Mouse (Mus musculus) kidney, adult 2 months (tissue): Measurements from ENCODE around the gene Depdc7.

Source experiments
- CTCF ChIP-seq: fragments of 200-500 bp; conservative IDR thresholded peaks from 2 replicates; pipeline ENCODE4 v1.5.1; 2011; ENCODE audit warnings: low read depth, mild to moderate bottlenecking, control low read depth, low read length, moderate library complexity, mixed read lengths; ENCODE audit not compliant: insufficient read depth, insufficient read length
- POLR2A ChIP-seq: fragments of 200-500 bp; IDR thresholded peaks from one replicate; pipeline ENCODE4 v1.6.1; 2011; ENCODE audit warnings: low read depth, low read length, control low read depth

- TF ChIP-seq CTCF: no peak
- TF ChIP-seq POLR2A: no peak
These were observed 20.7 kb downstream of the Depdc7 start for GRCm38 (mm10) chr2:104722021-104722420.
